Mouse (Mus musculus): ENCODE data around the gene Foxo1. TPM values are rescaled to one million over a fixed set of nuclear protein-coding genes. Genes with fewer than 3 reads are reported as not detected.

The Foxo1 gene
- polyA plus RNA-seq, 1 experiment from 2014 or later = 7.1 TPM

- no peaks in the 10 kb centered on the region for H3K4me1 ChIP-seq (ENCODE audit: control insufficient read depth, insufficient read depth, low read length)
- ATAC-seq (replicated peaks; ENCODE audit: insufficient number of reproducible peaks, low FRiP score, low TSS enrichment) = no peak
- no peak overlapping the region for H3K4me3 ChIP-seq (ENCODE audit: low read depth, low read length)
- H3K27me3 ChIP-seq (ENCODE audit: control insufficient read depth, insufficient read depth, low read length) = 0 out of 2 replicates have a peak, but pooled peaks cover 3% of the 10 kb centered on the region
- no peaks in the 10 kb centered on the region for H3K9me3 ChIP-seq (replicated peaks; ENCODE audit: control insufficient read depth, low read length)
- H3K27ac ChIP-seq (ENCODE audit: low read depth, low read length) = no peak overlapping the region
- no peak overlapping the region for H3K9ac ChIP-seq (ENCODE audit: low read depth, low read length)
- no peaks in the 10 kb centered on the region for H3K36me3 ChIP-seq (ENCODE audit: control insufficient read depth, insufficient read depth, low read length)
- WGBS (ENCODE audit: insufficient replicate concordance) = 82% methylated on average over 7 of the region's 7 CpGs
- H3K4me2 ChIP-seq = no peak overlapping the region
Observed at GRCm38 (mm10) chr3:52390321-52390720, 122.2 kb downstream of the Foxo1 start.

- Histone ChIP-seq H3K36me3 (ENCODE audit: control insufficient read depth, insufficient read depth, low read length) (no peaks in the 10 kb centered on the region), H3K27ac (ENCODE audit: low read depth, low read length) (no peak overlapping the region), H3K9me3 (replicated peaks; ENCODE audit: control insufficient read depth, low read length) (no peaks in the 10 kb centered on the region), H3K4me3 (ENCODE audit: low read depth, low read length) (no peak overlapping the region), H3K9ac (ENCODE audit: low read depth, low read length) (no peak overlapping the region), H3K27me3 (ENCODE audit: control insufficient read depth, insufficient read depth, low read length) (peaks cover 7% of the 10 kb centered on the region; the same call in 1 of the 2 replicates), H3K4me1 (ENCODE audit: control insufficient read depth, insufficient read depth, low read length) (no peaks in the 10 kb centered on the region), H3K4me2 (no peak overlapping the region)
- no peak for ATAC-seq (replicated peaks; ENCODE audit: insufficient number of reproducible peaks, low FRiP score, low TSS enrichment)
- 80% methylated on average over 17 of the region's 17 CpGs for WGBS (ENCODE audit: insufficient replicate concordance)
Observed at GRCm38 (mm10) chr3:52390766-52391665, 122.9 kb downstream of the Foxo1 start.

DNA sequence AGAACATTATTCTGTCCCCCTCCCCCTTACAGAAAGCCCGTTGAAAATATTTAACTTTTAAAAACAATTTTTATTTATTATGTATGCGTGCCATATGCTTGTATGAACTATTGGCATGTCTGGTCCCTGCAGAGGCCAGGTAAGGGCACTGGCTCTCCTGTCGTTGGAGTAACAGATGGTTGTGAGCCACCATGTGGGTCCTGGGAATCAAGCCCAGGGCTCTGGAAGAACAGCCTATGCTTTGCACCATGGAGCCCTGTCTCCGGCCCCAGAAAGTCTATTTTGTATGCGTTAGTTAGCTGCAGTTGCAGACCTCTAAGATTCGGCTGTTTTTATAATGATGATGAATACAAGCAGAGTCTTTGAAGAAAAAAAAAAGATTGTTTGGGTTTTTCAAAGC lies 123.8 kb downstream of the Foxo1 start:
- 76% methylated on average over 6 of the region's 6 CpGs for WGBS (ENCODE audit: insufficient replicate concordance)
- ATAC-seq (replicated peaks; ENCODE audit: insufficient number of reproducible peaks, low FRiP score, low TSS enrichment) = no peak
- H3K9ac ChIP-seq (ENCODE audit: low read depth, low read length) = no peak overlapping the region
- no peak overlapping the region for H3K27ac ChIP-seq (ENCODE audit: low read depth, low read length)
- H3K4me2 ChIP-seq = no peak overlapping the region
- no peak overlapping the region for H3K4me3 ChIP-seq (ENCODE audit: low read depth, low read length)
- H3K4me1 ChIP-seq (ENCODE audit: control insufficient read depth, insufficient read depth, low read length) = no peaks in the 10 kb centered on the region
- H3K9me3 ChIP-seq (replicated peaks; ENCODE audit: control insufficient read depth, low read length) = no peaks in the 10 kb centered on the region
- H3K36me3 ChIP-seq (ENCODE audit: control insufficient read depth, insufficient read depth, low read length) = no peaks in the 10 kb centered on the region
- H3K27me3 ChIP-seq (ENCODE audit: control insufficient read depth, insufficient read depth, low read length) = peaks cover 7% of the 10 kb centered on the region; the same call in 1 of the 2 replicates

- Histone ChIP-seq H3K4me1 (ENCODE audit: control insufficient read depth, insufficient read depth, low read length) (no peaks in the 10 kb centered on the region), H3K36me3 (ENCODE audit: control insufficient read depth, insufficient read depth, low read length) (no peaks in the 10 kb centered on the region), H3K9me3 (replicated peaks; ENCODE audit: control insufficient read depth, low read length) (no peaks in the 10 kb centered on the region), H3K4me3 (ENCODE audit: low read depth, low read length) (no peak overlapping the region), H3K27me3 (ENCODE audit: control insufficient read depth, insufficient read depth, low read length) (peaks cover 7% of the 10 kb centered on the region; the same call in 1 of the 2 replicates), H3K4me2 (no peak overlapping the region), H3K27ac (ENCODE audit: low read depth, low read length) (no peak overlapping the region), H3K9ac (ENCODE audit: low read depth, low read length) (no peak overlapping the region)
- WGBS (ENCODE audit: insufficient replicate concordance) = 71% methylated on average over 2 of the region's 2 CpGs
- ATAC-seq (replicated peaks; ENCODE audit: insufficient number of reproducible peaks, low FRiP score, low TSS enrichment) = no peak
Observed at GRCm38 (mm10) chr3:52392521-52392920, 124.4 kb downstream of the Foxo1 start.

GRCm38 (mm10) chr3:52393171-52393570 lies 125.0 kb downstream of the Foxo1 start:
- Histone ChIP-seq H3K27me3 (ENCODE audit: control insufficient read depth, insufficient read depth, low read length) (peaks cover 7% of the 10 kb centered on the region; the same call in 1 of the 2 replicates), H3K27ac (ENCODE audit: low read depth, low read length) (no peak overlapping the region), H3K4me3 (ENCODE audit: low read depth, low read length) (no peak overlapping the region), H3K9me3 (replicated peaks; ENCODE audit: control insufficient read depth, low read length) (no peaks in the 10 kb centered on the region), H3K9ac (ENCODE audit: low read depth, low read length) (no peak overlapping the region), H3K4me2 (no peak overlapping the region), H3K4me1 (ENCODE audit: control insufficient read depth, insufficient read depth, low read length) (no peaks in the 10 kb centered on the region), H3K36me3 (ENCODE audit: control insufficient read depth, insufficient read depth, low read length) (no peaks in the 10 kb centered on the region)
- 57% methylated on average over 10 of the region's 10 CpGs for WGBS (ENCODE audit: insufficient replicate concordance)
- ATAC-seq (replicated peaks; ENCODE audit: insufficient number of reproducible peaks, low FRiP score, low TSS enrichment) = no peak

DNA sequence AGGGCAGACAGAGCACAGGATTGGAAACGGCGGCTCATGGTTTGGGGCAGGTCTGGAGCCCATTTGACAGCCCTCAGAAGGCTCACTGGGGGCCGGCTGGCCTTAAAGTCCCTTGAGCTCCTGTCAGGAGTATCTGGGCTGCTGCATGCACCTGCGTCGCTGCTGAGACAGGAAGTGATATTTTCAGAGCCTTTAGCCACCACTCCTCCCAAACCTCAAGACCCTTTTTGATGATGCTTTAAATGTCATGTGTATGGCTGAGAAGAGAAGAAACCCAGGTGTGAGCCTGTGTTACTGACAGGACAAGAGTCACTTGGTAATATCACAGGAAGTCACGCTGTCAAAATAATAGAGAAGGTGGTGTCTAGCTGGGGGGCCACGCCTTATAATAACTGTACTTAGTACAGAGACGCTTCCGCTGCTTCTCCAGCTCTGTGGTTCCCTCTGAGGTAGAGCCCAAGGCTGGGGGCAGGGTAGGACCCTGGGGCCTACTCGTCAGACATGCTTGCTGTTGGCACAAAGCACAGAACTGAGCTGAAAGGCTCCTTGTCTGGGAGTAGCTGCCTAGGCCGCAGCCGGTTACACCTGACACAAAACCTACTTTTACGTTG lies 128.1 kb downstream of the Foxo1 start:
- H3K27me3 ChIP-seq (ENCODE audit: control insufficient read depth, insufficient read depth, low read length) = peaks cover 7% of the 10 kb centered on the region; the same call in 1 of the 2 replicates
- no peaks in the 10 kb centered on the region for H3K9me3 ChIP-seq (replicated peaks; ENCODE audit: control insufficient read depth, low read length)
- H3K4me1 ChIP-seq (ENCODE audit: control insufficient read depth, insufficient read depth, low read length) = peaks cover 11% of the 10 kb centered on the region
- WGBS (ENCODE audit: insufficient replicate concordance) = 85% methylated on average over 13 of the region's 13 CpGs
- no peak overlapping the region for H3K9ac ChIP-seq (ENCODE audit: low read depth, low read length)
- H3K4me3 ChIP-seq (ENCODE audit: low read depth, low read length) = no peak overlapping the region
- no peaks in the 10 kb centered on the region for H3K36me3 ChIP-seq (ENCODE audit: control insufficient read depth, insufficient read depth, low read length)
- no peak overlapping the region for H3K27ac ChIP-seq (ENCODE audit: low read depth, low read length)
- no peak overlapping the region for H3K4me2 ChIP-seq
- no peak for ATAC-seq (replicated peaks; ENCODE audit: insufficient number of reproducible peaks, low FRiP score, low TSS enrichment)

DNA sequence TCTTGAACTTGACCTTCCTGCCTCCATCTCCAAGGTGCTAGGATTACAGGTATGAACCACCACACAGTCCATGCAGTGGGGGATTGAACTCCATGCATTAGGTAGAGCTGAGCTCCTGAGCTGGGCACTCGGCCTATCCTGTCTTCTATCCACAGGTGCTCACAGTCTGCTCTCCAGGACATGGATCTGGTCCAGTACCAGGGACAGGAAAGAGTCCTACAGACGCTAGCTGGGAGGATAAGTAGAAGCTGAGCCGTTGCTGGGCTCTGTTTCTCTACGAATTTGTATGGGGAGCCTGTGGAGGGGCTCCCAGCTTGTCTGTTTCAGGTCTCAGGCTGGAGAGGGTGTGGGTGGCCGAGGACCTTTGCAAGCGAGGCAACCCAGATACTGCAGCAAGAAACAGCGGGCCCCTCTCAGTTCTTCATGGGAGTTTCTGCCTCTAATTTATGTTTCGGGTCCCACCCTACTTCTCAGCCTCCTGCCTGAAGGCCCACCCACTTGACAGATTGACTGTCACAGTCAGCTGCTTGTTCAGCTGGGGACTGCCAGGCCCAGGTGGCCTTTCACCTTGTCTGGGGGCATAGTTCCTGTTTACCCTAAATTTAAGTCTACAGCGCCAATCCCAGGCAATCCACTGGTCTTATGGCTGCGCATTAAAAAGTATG lies 128.9 kb downstream of the Foxo1 start:
- WGBS (ENCODE audit: insufficient replicate concordance) = 71% methylated on average over 10 of the region's 10 CpGs
- Histone ChIP-seq H3K9me3 (replicated peaks; ENCODE audit: control insufficient read depth, low read length) (no peaks in the 10 kb centered on the region), H3K4me3 (ENCODE audit: low read depth, low read length) (no peak overlapping the region), H3K27ac (ENCODE audit: low read depth, low read length) (no peak overlapping the region), H3K27me3 (ENCODE audit: control insufficient read depth, insufficient read depth, low read length) (peaks cover 7% of the 10 kb centered on the region; the same call in 1 of the 2 replicates), H3K36me3 (ENCODE audit: control insufficient read depth, insufficient read depth, low read length) (no peaks in the 10 kb centered on the region), H3K4me2 (no peak overlapping the region), H3K9ac (ENCODE audit: low read depth, low read length) (no peak overlapping the region), H3K4me1 (ENCODE audit: control insufficient read depth, insufficient read depth, low read length) (peaks cover 17% of the 10 kb centered on the region)
- ATAC-seq (replicated peaks; ENCODE audit: insufficient number of reproducible peaks, low FRiP score, low TSS enrichment) = no peak

- H3K4me3 ChIP-seq (ENCODE audit: low read depth, low read length) = no peak overlapping the region
- H3K9me3 ChIP-seq (replicated peaks; ENCODE audit: control insufficient read depth, low read length) = no peaks in the 10 kb centered on the region
- no peak for ATAC-seq (replicated peaks; ENCODE audit: insufficient number of reproducible peaks, low FRiP score, low TSS enrichment)
- no peak overlapping the region for H3K9ac ChIP-seq (ENCODE audit: low read depth, low read length)
- H3K27ac ChIP-seq (ENCODE audit: low read depth, low read length) = no peak overlapping the region
- peaks cover 7% of the 10 kb centered on the region; the same call in 1 of the 2 replicates for H3K27me3 ChIP-seq (ENCODE audit: control insufficient read depth, insufficient read depth, low read length)
- H3K36me3 ChIP-seq (ENCODE audit: control insufficient read depth, insufficient read depth, low read length) = no peaks in the 10 kb centered on the region
- WGBS (ENCODE audit: insufficient replicate concordance) = 79% methylated on average over 8 of the region's 8 CpGs
- H3K4me1 ChIP-seq (ENCODE audit: control insufficient read depth, insufficient read depth, low read length) = peaks cover 17% of the 10 kb centered on the region
- H3K4me2 ChIP-seq = no peak overlapping the region
Observed at GRCm38 (mm10) chr3:52397961-52398360, 129.8 kb downstream of the Foxo1 start.

Data from heart, embryonic 11.5 days (tissue).